Mouse (Mus musculus) liver, embryonic 14.5 days (tissue): Measurements from ENCODE around the gene Popdc3.

Experiments
- CTCF ChIP-seq: IDR thresholded peaks from 2 replicates; pipeline ENCODE4 v1.5.1; 2016; ENCODE audit warnings: antibody characterized with exemption, low read depth, control low read depth
- EP300 ChIP-seq: IDR thresholded peaks from 2 replicates; pipeline ENCODE4 v1.6.1; 2016; ENCODE audit warnings: antibody characterized with exemption, low read depth

- TF ChIP-seq CTCF (no peak), EP300 (no peak)
These were observed 178.2 kb downstream of the Popdc3 start for GRCm38 (mm10) chr10:45356091-45356490.
